Mouse (Mus musculus) erythroblast, embryonic 14.5 days (primary cell): ENCODE data around the gene Tecr.

Experiments used
- GATA1 ChIP-seq: IDR thresholded peaks from 2 replicates; pipeline ENCODE4 v1.6.1; 2012; ENCODE audit warnings: low read length, inconsistent platforms, mixed read lengths
- TAL1 ChIP-seq: IDR thresholded peaks from 3 replicates; pipeline ENCODE4 v1.6.1; 2012; ENCODE audit warnings: low read length, inconsistent platforms, mixed read lengths

- TF ChIP-seq GATA1 (no peak), TAL1 (no peak)
Observed at GRCm38 (mm10) chr8:83609086-83609485, 1.3 kb upstream of the Tecr start.
